Mouse (Mus musculus) hindbrain, postnatal 0 days (tissue): ENCODE data around the gene Ybx2. TPM values are rescaled to one million over a fixed set of nuclear protein-coding genes. Genes with fewer than 3 reads are reported as not detected.

Experiments
- ATAC-seq: fragments of 200-750 bp; cut with Nextera tagmentation; 2 replicates; pipeline ENCODE4 v1.8.0; 2017; ENCODE audit warnings: mild to moderate bottlenecking, moderate TSS enrichment, moderate library complexity
- DNase-seq: peaks from one replicate; pipeline ENCODE4 v3.0.0-alpha.2; 2015; ENCODE audit warnings: low spot score
- H3K27ac ChIP-seq: fragments of 300-500 bp; sonication (generic); 2 replicates; pipeline ENCODE4 v1.5.1; 2014; ENCODE audit warnings: mild to moderate bottlenecking
- H3K27me3 ChIP-seq: fragments of 300-500 bp; sonication (generic); 2 replicates; pipeline ENCODE4 v1.6.1; 2014; ENCODE audit warnings: low read length, mixed read lengths; ENCODE audit not compliant: insufficient read depth
- H3K36me3 ChIP-seq: fragments of 300-500 bp; sonication (generic); 2 replicates; pipeline ENCODE4 v1.6.1; 2014; ENCODE audit warnings: low read length, mixed read lengths; ENCODE audit not compliant: insufficient read depth
- H3K4me1 ChIP-seq: fragments of 300-500 bp; sonication (generic); 2 replicates; pipeline ENCODE4 v1.6.1; 2014; ENCODE audit warnings: antibody characterized with exemption, low read length, mixed read lengths; ENCODE audit not compliant: insufficient read depth
- H3K4me2 ChIP-seq: fragments of 300-500 bp; sonication (generic); 2 replicates; pipeline ENCODE4 v1.6.1; 2014; ENCODE audit warnings: low read depth, mild to moderate bottlenecking, low read length, moderate library complexity, mixed read lengths
- H3K4me3 ChIP-seq: fragments of 300-500 bp; sonication (generic); 2 replicates; pipeline ENCODE4 v1.5.1; 2014; ENCODE audit warnings: low read length
- H3K9ac ChIP-seq: fragments of 300-500 bp; sonication (generic); replicated peaks from 2 replicates; pipeline ENCODE4 v1.6.1; 2014; ENCODE audit warnings: mild to moderate bottlenecking, low read length, moderate library complexity, mixed read lengths
- H3K9me3 ChIP-seq: fragments of 300-500 bp; sonication (generic); 2 replicates; pipeline ENCODE4 v1.6.1; 2016; ENCODE audit warnings: low read length, mixed read lengths
- CTCF ChIP-seq: IDR thresholded peaks from 2 replicates; pipeline ENCODE4 v1.5.1; 2016; ENCODE audit warnings: antibody characterized with exemption, control low read depth, low read depth
- WGBS: fragments of 180-500 bp; shearing (Covaris S2); extraction: QIAGEN DNeasy Blood & Tissue Kit; methylation state at CpG from one replicate; pipeline ENCODE4 v1.1.7; 2014; 5-methylcytosine and 5-hydroxymethylcytosine counted together
- polyA plus RNA-seq: library from polyadenylated mRNA; unstranded; fragments of >200 nt; fragmentation: Nextera tagmentation; extraction: Ambion mirVana; gene quantifications from 2 replicates; pipeline ENCODE4 v1.2.1, GENCODE M21; 2015
- total RNA-seq: library from RNA; depleted of rRNA; stranded (reverse); fragments of >200 nt; gene quantifications from 2 replicates; pipeline ENCODE4 v1.2.3, GENCODE M21; 2014; rRNA removed

Ybx2 gene
- total RNA-seq, result 23.9 and 31.1 TPM in 2 replicates
- 3.3 and 5.9 TPM in 2 replicates for polyA plus RNA-seq

- ATAC-seq, result peak; percentile 93
- Histone ChIP-seq H3K9ac (peak within 1 kb of the TSS; percentile 58), H3K4me1 (peaks cover 16% of the 10 kb centered on the region; the same call in 1 of the 2 replicates), H3K9me3 (no peaks in the 10 kb centered on the region), H3K27ac (peak within 1 kb of the TSS; percentile 26; the same call in 1 of the 2 replicates), H3K27me3 (peaks cover 6% of the 10 kb centered on the region; the same call in 1 of the 2 replicates), H3K36me3 (no peaks in the 10 kb centered on the region), H3K4me2 (peak within 1 kb of the TSS; percentile 89), H3K4me3 (peak within 1 kb of the TSS; percentile 51)
- 0 out of 2 replicates have a peak, but pooled peaks have one; percentile 29 for TF ChIP-seq CTCF
- 1% methylated on average over 61 of the region's 62 CpGs for WGBS
- DNase-seq, result peak; percentile 95
These were observed at the start of gene Ybx2 for GRCm38 (mm10) chr11:69935137-69935879. TSS of gene Ybx2 (plus strand) at chr11:69935796.

DNA sequence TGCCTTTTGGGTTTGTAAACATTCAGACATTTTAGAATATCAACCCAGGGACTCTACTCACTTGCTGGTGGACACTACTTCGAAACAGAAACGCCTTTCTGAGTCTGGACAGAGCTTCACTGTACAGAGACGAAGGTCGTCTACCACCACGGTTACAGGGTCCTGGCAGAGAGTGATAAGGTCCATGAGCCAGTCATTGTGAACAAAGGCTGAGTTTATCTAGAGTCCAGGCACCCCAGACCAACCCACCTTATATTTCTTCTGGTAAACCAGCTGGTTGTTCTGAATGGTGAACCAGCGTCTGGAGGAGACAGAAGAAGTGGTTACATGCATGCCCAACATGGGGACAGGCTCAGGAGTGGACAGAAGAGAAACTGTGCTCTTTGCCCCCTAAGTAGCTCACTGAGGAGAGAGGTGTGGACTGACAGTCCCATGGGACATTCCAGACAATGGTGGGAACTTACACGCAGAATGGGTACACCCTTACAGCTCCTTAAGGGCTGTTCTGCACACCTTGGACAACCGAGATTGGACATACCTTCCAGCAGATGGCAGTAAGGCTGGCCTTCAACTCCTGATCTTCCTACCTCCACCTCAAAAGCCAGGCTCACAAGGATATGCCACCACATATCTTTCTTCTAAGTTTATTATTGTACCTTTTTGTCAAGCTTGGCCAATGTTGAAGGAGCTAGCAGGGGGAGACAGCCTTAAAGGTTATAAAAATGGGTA is 48.5 kb upstream of the Ybx2 start:
- Histone ChIP-seq H3K4me2 (no peak overlapping the region), H3K9me3 (no peaks in the 10 kb centered on the region), H3K36me3 (no peaks in the 10 kb centered on the region), H3K27me3 (no peaks in the 10 kb centered on the region), H3K4me1 (no peaks in the 10 kb centered on the region), H3K27ac (no peak overlapping the region), H3K4me3 (no peak overlapping the region), H3K9ac (no peak overlapping the region)
- DNase-seq (no peak), ATAC-seq (no peak)
- peak; percentile 42 for TF ChIP-seq CTCF
- WGBS, result 76% methylated on average over 8 of the region's 8 CpGs

DNA sequence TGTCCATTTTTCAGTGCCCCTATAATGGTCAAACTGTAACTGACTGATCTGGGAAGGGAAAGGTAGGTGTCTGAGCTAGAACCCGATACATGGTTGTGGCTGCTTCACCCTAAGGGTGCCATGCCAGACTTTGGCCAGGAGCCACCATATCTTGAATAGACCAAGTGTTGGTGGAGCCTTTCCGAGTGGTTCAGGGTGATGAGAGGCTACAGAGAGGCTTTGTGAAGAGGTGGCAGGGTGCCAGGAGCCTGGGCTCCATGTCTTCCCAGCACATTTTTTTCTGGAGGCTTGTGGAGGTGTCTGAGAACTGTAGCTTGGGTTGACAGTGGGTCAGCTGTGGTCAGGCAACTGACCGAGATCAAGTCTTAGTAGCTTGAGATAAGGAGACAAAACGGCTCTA is 44.1 kb upstream of the Ybx2 start:
- Histone ChIP-seq H3K4me3 (no peak overlapping the region), H3K9ac (no peak overlapping the region), H3K4me2 (no peak overlapping the region), H3K27me3 (no peaks in the 10 kb centered on the region), H3K9me3 (no peaks in the 10 kb centered on the region), H3K27ac (no peak overlapping the region), H3K36me3 (no peaks in the 10 kb centered on the region), H3K4me1 (no peaks in the 10 kb centered on the region)
- WGBS, result 52% methylated on average over 4 of the region's 4 CpGs
- 0 out of 2 replicates have a peak, but pooled peaks have one; percentile 15 for ATAC-seq
- DNase-seq, result peak; percentile 48
- no peak for TF ChIP-seq CTCF

DNA sequence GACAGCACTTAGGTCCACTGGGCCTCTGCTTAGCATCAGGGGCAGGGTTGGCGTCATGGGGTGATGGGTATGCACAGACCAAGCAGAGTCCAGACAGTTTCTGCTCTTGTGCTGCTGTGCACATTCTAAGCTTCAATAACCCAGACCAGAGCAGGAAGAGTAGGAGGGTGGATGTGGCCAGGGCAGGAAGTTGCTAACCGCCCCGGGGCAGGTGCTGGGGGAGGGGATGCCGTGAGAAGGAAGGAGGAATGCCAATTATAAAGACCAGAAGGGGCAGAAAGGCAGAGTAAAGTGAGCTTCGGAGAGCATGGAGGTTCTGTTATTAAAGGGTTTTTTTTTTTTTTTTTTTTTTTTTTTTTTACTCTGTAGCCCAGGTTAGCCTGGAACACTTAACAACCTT is 40.9 kb upstream of the Ybx2 start:
- no peak overlapping the region for H3K4me2 ChIP-seq
- no peak overlapping the region for H3K9ac ChIP-seq
- no peaks in the 10 kb centered on the region for H3K36me3 ChIP-seq
- H3K4me1 ChIP-seq, result peaks cover 9% of the 10 kb centered on the region
- 90% methylated on average over 5 of the region's 5 CpGs for WGBS
- no peak for ATAC-seq
- no peak for TF ChIP-seq CTCF
- H3K9me3 ChIP-seq, result no peaks in the 10 kb centered on the region
- no peak for DNase-seq
- no peak overlapping the region for H3K4me3 ChIP-seq
- H3K27ac ChIP-seq, result no peak overlapping the region
- no peaks in the 10 kb centered on the region for H3K27me3 ChIP-seq

- no peaks in the 10 kb centered on the region for H3K36me3 ChIP-seq
- no peaks in the 10 kb centered on the region for H3K9me3 ChIP-seq
- peaks cover 11% of the 10 kb centered on the region for H3K4me1 ChIP-seq
- H3K4me2 ChIP-seq, result no peak within 1 kb of the TSS
- no peak within 1 kb of the TSS for H3K9ac ChIP-seq
- H3K4me3 ChIP-seq, result no peak within 1 kb of the TSS
- H3K27me3 ChIP-seq, result no peaks in the 10 kb centered on the region
- no peak within 1 kb of the TSS for H3K27ac ChIP-seq
- WGBS, result 75% methylated on average over 4 of the region's 4 CpGs
- no peak for TF ChIP-seq CTCF
- ATAC-seq, result no peak
- DNase-seq, result no peak
These were observed 40.3 kb upstream of the Ybx2 start, which contains the start of gene Acap1 for GRCm38 (mm10) chr11:69895291-69895690. TSS of gene Acap1 (minus strand) at chr11:69895539.

GRCm38 (mm10) chr11:69899870-69900269 is 35.7 kb upstream of the Ybx2 start:
- Histone ChIP-seq H3K9ac (peak overlapping the region; percentile 72; the same call in 1 of the 2 replicates), H3K27ac (0 out of 2 replicates have a peak overlapping the region, but pooled peaks have one; percentile 15), H3K4me2 (peak overlapping the region; percentile 98), H3K4me3 (peak overlapping the region; percentile 63), H3K36me3 (peaks cover 11% of the 10 kb centered on the region), H3K4me1 (peaks cover 17% of the 10 kb centered on the region), H3K9me3 (no peaks in the 10 kb centered on the region), H3K27me3 (no peaks in the 10 kb centered on the region)
- no peak for ATAC-seq
- TF ChIP-seq CTCF, result no peak
- 26% methylated on average over 4 of the region's 4 CpGs for WGBS
- DNase-seq, result peak; percentile 24
